Mouse (Mus musculus): ENCODE data around the gene Rasgrp2. TPM values are rescaled to one million over a fixed set of nuclear protein-coding genes. Genes with fewer than 3 reads are reported as not detected.
A peak's percentile ranks its signal among the peaks of the same experiment; 100 is the strongest.

Gene Rasgrp2
- polyA plus RNA-seq, 1 experiment from 2014 or later, result 14.6 TPM

DNA sequence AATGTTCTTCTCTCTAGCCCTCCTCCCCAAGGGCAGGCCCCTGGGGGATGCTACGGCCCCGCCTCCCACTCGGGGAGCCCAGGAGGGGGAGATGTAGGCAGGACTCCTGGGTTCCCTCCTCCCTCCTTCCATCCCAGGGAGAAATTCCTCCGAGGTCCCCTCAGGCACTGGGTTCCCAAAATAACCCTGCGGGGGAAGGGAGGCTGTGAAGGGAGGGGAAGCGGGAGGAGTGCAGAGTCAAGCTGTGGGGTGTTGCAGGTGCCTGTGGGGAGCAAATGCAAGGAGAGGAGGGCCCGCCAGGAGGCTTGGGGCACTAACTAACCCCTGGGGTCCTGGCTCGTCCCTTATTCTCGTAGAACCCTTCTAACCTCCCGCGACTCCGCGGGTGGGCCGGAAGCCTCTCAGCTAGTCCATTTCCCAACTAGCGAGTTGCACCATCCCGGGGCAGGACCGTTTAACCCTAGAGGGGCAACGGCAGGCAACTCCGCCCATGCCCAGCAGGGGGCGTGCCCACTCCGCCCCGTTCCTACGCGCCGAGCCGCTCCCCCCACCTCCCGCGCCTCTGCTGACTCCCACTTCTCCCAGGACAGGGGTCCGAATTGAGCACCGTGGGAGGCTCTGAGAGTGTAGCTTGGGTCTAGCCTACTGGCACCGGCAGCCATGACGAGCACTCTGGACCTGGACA, 2.1 kb downstream of the Rasgrp2 start:
- H3K27me3 ChIP-seq (ENCODE audit: low read depth, poor library complexity, severe bottlenecking), result peaks cover 86% of the 10 kb centered on the region

DNA sequence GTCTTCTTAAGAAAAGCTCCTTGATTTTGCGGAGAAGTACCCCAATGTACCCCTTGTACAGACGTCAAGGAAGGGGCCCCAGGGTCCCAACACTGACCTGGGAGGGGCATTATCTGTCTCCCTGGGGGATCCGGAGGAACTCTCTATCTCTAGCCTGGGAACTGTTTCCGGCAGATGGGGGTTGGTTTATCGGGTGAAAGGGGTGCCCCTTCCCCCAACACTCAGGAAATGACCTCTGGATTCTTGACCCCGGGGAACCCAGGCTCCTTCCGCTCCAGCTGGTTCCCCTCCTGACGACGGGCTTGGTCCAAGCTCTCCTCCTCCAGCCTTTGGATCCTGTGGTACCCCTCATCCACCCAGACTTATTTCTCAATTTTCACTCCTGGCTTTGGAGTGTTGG, 2.8 kb downstream of the Rasgrp2 start:
- Histone ChIP-seq H3K4me1 (peaks cover 58% of the 10 kb centered on the region), H3K27me3 (ENCODE audit: low read depth, poor library complexity, severe bottlenecking) (peaks cover 80% of the 10 kb centered on the region), H3K4me3 (peak overlapping the region; percentile 45)

More for the DNA sequence above, 2.1 kb downstream of the Rasgrp2 start:
- peaks cover 58% of the 10 kb centered on the region for H3K4me1 ChIP-seq
- H3K27ac ChIP-seq, result 0 out of 2 replicates have a peak overlapping the region, but pooled peaks have one; percentile 20
- DNase-seq (ENCODE audit: low spot score), result peak; percentile 82
- no peaks in the 10 kb centered on the region for H3K9me3 ChIP-seq (replicated peaks)
- no peaks in the 10 kb centered on the region for H3K36me3 ChIP-seq
- under 1% methylated on average over 32 of the region's 32 CpGs for WGBS
- peak overlapping the region; percentile 45 for H3K4me3 ChIP-seq

DNA sequence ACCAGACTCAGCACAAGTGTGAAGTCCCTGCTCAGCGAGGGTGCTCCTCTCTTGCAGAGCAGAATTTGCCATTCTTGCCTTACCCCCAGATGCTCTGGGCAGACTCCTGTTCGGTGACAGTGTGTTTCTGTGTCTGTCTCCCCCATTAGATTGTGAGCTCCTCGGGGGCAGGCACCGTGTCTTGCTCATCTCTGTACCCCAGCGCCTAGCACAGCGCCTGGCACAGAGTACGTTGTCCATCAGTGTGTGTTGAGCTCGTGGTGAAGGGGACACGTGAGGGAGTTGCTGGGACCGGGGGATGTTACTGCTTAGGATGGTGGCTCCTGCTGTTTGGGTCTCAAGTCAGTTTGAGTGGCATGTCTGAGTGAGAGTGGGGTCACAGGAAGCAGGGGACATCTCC, 4.7 kb downstream of the Rasgrp2 start:
- Histone ChIP-seq H3K9me3 (replicated peaks) (no peaks in the 10 kb centered on the region), H3K27me3 (ENCODE audit: low read depth, poor library complexity, severe bottlenecking) (peaks cover 69% of the 10 kb centered on the region), H3K27ac (no peak overlapping the region), H3K4me3 (no peak overlapping the region), H3K4me1 (peaks cover 56% of the 10 kb centered on the region), H3K36me3 (no peaks in the 10 kb centered on the region)
- 88% methylated on average over 10 of the region's 10 CpGs for WGBS
- no peak for DNase-seq (ENCODE audit: low spot score)

More for the DNA sequence above, 2.8 kb downstream of the Rasgrp2 start:
- 5% methylated on average over 9 of the region's 9 CpGs for WGBS
- Histone ChIP-seq H3K27ac (no peak overlapping the region), H3K36me3 (no peaks in the 10 kb centered on the region), H3K9me3 (replicated peaks) (no peaks in the 10 kb centered on the region)
- no peak for DNase-seq (ENCODE audit: low spot score)

DNA sequence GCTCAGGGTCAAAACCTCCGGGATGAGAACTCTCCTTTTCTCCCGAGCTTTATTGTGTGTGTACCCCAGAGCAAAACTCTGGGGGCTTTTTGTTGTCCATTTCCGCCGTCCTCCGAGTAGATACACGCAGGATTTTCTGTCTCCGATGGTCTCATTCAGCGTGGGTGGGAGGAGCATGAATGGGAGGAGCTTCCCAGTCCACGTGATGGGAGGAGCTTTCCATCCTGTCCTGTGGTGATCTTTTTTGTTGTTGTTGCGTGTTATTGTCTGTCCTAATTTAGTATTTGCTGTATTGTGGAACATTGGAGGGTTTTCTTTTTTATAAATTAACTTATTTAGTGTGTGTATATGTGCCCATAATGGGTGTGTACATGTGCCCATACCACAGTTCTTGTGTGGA, 6.3 kb downstream of the Rasgrp2 start:
- H3K4me1 ChIP-seq, result peaks cover 40% of the 10 kb centered on the region
- DNase-seq (ENCODE audit: low spot score), result no peak
- 83% methylated on average over 10 of the region's 10 CpGs for WGBS

DNA sequence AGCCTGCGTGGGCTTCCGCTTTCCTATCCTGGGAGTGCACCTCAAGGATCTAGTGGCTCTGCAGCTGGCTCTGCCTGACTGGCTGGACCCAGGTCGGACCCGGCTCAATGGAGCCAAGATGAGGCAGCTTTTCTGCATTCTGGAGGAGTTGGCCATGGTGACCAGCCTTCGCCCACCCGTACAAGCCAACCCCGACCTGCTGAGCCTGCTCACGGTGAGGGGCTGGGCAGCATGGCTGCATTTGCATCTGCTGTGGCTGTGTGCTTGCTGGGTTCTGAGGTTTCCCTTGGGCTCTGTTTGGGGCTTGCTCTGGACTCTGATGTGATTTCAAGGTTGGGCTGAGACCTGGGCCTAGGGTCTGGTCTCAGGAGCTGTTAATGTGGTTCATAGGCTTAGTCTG, 8.0 kb downstream of the Rasgrp2 start:
- 84% methylated on average over 8 of the region's 8 CpGs for WGBS
- Histone ChIP-seq H3K36me3 (no peaks in the 10 kb centered on the region), H3K4me3 (no peak overlapping the region), H3K4me1 (peaks cover 25% of the 10 kb centered on the region), H3K9me3 (replicated peaks) (no peaks in the 10 kb centered on the region), H3K27me3 (ENCODE audit: low read depth, poor library complexity, severe bottlenecking) (peaks cover 37% of the 10 kb centered on the region), H3K27ac (no peak overlapping the region)
- DNase-seq (ENCODE audit: low spot score), result no peak

More for the DNA sequence above, 6.3 kb downstream of the Rasgrp2 start:
- Histone ChIP-seq H3K27ac (no peak overlapping the region), H3K36me3 (no peaks in the 10 kb centered on the region), H3K9me3 (replicated peaks) (no peaks in the 10 kb centered on the region), H3K27me3 (ENCODE audit: low read depth, poor library complexity, severe bottlenecking) (peaks cover 54% of the 10 kb centered on the region), H3K4me3 (no peak overlapping the region)

DNA sequence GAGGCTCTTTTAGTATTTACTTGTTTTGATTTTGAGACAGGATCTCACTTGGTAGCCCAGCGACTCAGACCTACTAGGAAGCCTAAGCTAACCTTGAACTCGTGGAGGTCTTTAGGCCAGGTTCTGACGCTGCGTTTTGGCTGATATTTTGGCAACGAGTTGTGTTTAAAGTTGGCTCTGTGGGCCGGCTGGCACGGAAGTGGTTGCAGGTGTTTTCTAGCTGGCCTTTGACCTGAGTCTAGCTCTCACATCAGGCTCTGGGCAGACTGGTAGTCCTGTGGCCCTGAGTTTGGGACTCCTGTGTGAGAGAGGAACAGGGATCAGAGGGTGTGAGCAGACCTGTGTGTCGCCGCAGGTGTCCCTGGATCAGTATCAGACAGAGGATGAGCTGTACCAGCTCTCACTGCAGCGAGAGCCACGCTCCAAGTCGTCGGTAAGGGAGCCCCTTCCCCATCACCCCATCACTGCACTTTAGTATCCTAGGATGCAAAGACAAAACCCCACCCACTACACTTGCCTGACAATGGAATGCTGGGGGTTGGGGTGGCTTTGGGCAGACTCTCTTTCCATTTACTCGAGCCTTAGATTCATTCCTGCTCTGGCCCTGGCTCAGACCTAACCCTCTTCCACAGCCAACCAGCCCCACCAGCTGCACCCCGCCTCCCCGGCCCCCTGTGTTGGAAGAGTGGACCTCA, 8.8 kb downstream of the Rasgrp2 start:
- no peak overlapping the region for H3K27ac ChIP-seq

DNA sequence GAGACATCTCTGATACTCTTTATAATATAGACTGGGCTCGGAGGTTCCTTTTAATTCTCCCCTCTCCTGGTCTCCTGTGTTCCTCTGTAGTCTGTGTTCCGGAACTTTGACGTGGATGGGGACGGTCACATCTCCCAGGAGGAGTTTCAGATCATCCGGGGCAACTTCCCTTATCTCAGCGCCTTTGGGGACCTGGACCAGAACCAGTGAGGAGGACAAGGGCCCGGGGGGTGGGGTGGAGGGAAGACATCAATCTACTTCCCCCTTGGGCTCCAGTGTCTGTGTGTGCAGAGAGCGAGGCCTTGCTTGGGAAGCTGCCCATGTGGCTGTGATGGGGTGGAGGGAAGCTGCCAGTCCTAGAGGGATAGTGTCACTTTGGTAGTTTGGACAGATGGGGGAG, 9.6 kb downstream of the Rasgrp2 start:
- no peaks in the 10 kb centered on the region for H3K9me3 ChIP-seq (replicated peaks)
- DNase-seq (ENCODE audit: low spot score), result no peak
- WGBS, result 81% methylated on average over 8 of the region's 8 CpGs
- H3K4me3 ChIP-seq, result no peak overlapping the region
- no peak overlapping the region for H3K27ac ChIP-seq
- peaks cover 17% of the 10 kb centered on the region for H3K4me1 ChIP-seq
- peaks cover 36% of the 10 kb centered on the region for H3K27me3 ChIP-seq (ENCODE audit: low read depth, poor library complexity, severe bottlenecking)
- no peaks in the 10 kb centered on the region for H3K36me3 ChIP-seq

More for the DNA sequence above, 8.8 kb downstream of the Rasgrp2 start:
- WGBS, result 56% methylated on average over 16 of the region's 16 CpGs
- Histone ChIP-seq H3K4me3 (no peak overlapping the region), H3K27me3 (ENCODE audit: low read depth, poor library complexity, severe bottlenecking) (peaks cover 35% of the 10 kb centered on the region), H3K9me3 (replicated peaks) (no peaks in the 10 kb centered on the region), H3K36me3 (no peaks in the 10 kb centered on the region), H3K4me1 (peaks cover 22% of the 10 kb centered on the region)
- DNase-seq (ENCODE audit: low spot score), result no peak

DNA sequence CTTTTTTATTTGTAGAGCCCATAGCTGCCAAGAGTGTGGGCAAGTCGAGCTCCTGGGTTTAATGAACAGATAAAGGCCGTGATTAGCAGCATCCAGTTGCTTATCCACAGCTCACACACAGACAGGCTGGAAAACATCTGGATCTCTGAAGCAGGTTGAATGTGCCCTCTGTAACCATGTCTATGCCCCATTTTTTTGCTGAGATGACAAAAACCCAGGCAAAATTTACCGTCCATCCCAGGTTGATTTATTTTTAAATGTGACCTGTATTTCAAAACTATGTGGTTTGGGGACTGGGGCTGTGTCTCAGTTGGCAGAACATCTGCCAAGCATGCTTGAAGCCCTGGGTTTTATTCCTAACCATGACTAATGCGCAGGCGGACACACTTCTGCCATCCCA, 10.0 kb downstream of the Rasgrp2 start:
- Histone ChIP-seq H3K4me3 (no peak overlapping the region), H3K27ac (no peak overlapping the region), H3K9me3 (replicated peaks) (no peaks in the 10 kb centered on the region), H3K27me3 (ENCODE audit: low read depth, poor library complexity, severe bottlenecking) (peaks cover 36% of the 10 kb centered on the region), H3K36me3 (no peaks in the 10 kb centered on the region), H3K4me1 (peaks cover 15% of the 10 kb centered on the region)
- no peak for DNase-seq (ENCODE audit: low spot score)
- WGBS, result 84% methylated on average over 5 of the region's 5 CpGs

DNA sequence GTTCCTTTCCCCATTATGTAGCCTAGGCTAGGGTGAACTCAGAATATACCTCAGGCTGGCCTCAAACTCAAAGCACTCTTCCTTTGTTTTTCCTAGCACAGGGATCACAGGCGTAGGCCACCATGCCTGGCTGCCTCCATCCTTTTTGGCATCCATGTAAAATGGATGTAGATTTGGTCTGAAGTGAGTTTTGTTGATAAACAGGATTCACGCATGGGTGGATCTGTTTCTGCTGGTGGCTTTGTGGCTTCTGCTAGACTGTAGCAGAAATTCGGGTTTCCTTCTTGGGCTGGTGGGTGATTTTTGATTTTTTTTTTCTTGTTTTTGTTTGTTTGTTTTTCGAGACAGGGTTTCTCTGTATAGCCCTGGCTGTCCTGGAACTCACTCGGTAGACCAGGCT, 10.8 kb downstream of the Rasgrp2 start:
- H3K4me1 ChIP-seq, result peaks cover 15% of the 10 kb centered on the region
- no peak for DNase-seq (ENCODE audit: low spot score)
- peaks cover 36% of the 10 kb centered on the region for H3K27me3 ChIP-seq (ENCODE audit: low read depth, poor library complexity, severe bottlenecking)
- no peak overlapping the region for H3K4me3 ChIP-seq
- no peak overlapping the region for H3K27ac ChIP-seq
- 86% methylated on average over 5 of the region's 5 CpGs for WGBS
- H3K9me3 ChIP-seq (replicated peaks), result no peaks in the 10 kb centered on the region
- no peaks in the 10 kb centered on the region for H3K36me3 ChIP-seq

DNA sequence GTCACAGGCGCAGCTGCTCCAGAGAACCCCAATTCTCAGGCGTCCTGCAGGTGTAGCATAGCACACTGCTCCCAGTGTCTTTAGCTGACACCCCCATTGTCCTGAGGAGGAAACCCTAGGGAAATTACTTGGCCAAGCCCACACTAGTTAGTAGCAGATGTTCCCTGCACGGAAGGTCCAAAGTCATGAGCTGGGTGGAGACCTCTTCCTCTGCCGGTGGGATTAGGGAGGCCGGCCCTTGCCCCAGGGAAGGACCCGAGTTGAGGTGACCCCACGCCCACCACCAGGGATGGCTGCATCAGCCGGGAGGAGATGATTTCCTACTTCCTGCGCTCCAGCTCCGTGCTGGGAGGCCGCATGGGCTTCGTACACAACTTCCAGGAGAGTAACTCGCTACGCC, 13.7 kb downstream of the Rasgrp2 start:
- Histone ChIP-seq H3K27me3 (ENCODE audit: low read depth, poor library complexity, severe bottlenecking) (peaks cover 62% of the 10 kb centered on the region), H3K36me3 (no peaks in the 10 kb centered on the region), H3K9me3 (replicated peaks) (no peaks in the 10 kb centered on the region), H3K4me1 (peaks cover 37% of the 10 kb centered on the region), H3K4me3 (0 out of 2 replicates have a peak overlapping the region, but pooled peaks have one; percentile 2), H3K27ac (peak overlapping the region; percentile 7; the same call in 1 of the 2 replicates)
- 60% methylated on average over 14 of the region's 14 CpGs for WGBS
- no peak for DNase-seq (ENCODE audit: low spot score)

DNA sequence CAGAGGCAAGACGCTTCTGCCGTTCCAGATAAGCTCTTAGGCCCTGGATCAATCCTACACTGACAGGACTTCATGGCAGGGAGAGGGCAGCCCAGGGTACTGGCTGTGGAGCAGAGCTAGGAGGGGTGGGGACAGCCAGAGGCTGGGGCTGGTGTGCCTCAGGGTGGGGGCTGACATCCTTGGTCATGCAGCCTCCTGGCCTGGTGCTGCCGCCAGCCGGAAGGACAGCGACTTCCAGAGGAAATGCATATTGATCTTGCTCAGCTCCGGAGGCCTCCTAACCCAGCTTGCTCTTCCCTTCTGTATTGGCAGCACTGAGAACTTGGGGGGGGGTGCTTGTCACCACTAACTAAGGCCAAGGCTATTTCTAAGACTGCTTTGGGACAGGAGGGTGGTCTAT, 16.3 kb downstream of the Rasgrp2 start:
- H3K9me3 ChIP-seq (replicated peaks), result no peaks in the 10 kb centered on the region
- H3K27ac ChIP-seq, result peak overlapping the region; percentile 1; the same call in 1 of the 2 replicates
- no peaks in the 10 kb centered on the region for H3K36me3 ChIP-seq
- WGBS, result 52% methylated on average over 6 of the region's 6 CpGs
- H3K4me1 ChIP-seq, result peaks cover 44% of the 10 kb centered on the region
- no peak overlapping the region for H3K4me3 ChIP-seq
- no peak for DNase-seq (ENCODE audit: low spot score)
- H3K27me3 ChIP-seq (ENCODE audit: low read depth, poor library complexity, severe bottlenecking), result peaks cover 80% of the 10 kb centered on the region

DNA sequence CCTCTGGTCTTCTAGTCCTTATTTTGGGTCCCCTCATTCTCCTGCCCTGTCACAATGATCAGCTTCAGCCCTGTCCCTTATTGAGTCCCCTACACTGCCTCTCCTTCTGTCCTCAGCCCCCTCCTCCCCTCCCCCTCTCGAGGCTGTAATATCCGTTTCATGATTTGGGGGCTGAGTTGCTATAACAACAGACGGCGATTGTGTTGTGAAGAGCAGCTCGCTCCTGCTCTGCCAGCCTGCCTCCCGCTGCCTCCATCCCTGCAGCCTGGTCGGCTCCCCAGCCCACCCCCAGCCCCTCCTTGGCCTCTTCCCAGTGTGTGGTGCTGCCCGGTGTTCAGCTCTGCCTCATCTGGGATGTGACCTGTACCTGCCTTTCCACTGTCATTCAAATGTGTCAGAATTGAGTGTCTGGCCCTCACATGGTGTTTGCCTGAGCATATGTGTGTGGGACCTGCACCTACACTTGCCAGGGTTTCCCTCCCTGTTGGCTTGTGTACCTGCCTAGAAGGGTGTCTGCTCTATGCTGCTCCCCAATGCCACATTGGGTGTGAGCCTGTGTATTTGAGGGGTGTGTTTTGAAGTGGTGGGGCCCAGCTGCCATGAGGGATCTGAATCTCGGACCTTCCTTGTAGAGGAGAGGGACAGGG, 17.1 kb downstream of the Rasgrp2 start:
- H3K9me3 ChIP-seq (replicated peaks), result no peaks in the 10 kb centered on the region
- no peaks in the 10 kb centered on the region for H3K36me3 ChIP-seq
- WGBS, result 13% methylated on average over 9 of the region's 9 CpGs
- H3K27me3 ChIP-seq (ENCODE audit: low read depth, poor library complexity, severe bottlenecking), result peaks cover 88% of the 10 kb centered on the region
- H3K27ac ChIP-seq, result peak overlapping the region; percentile 1; the same call in 1 of the 2 replicates
- peaks cover 44% of the 10 kb centered on the region for H3K4me1 ChIP-seq
- peak overlapping the region; percentile 13; the same call in 1 of the 2 replicates for H3K4me3 ChIP-seq
- no peak for DNase-seq (ENCODE audit: low spot score)

All from limb, embryonic 10.5 days (tissue).